Mouse (Mus musculus) lung, postnatal 0 days (tissue): ENCODE measurements at regions not wholly inside any gene's neighbourhood (a gene's known extent, or its start where the extent isn't known, plus 50 kb on each side); places are given as distances from the start of the nearest gene placed in this dataset.

ENCODE experiments used
- ATAC-seq: fragments of 200-750 bp; cut with Nextera tagmentation; 2 replicates; pipeline ENCODE4 v1.8.0; 2017; ENCODE audit warnings: moderate library complexity
- DNase-seq: peaks from one replicate; pipeline ENCODE4 v3.0.0-alpha.2; 2016; ENCODE audit warnings: low spot score
- H3K27ac ChIP-seq: fragments of 300-500 bp; sonication (generic); 2 replicates; pipeline ENCODE4 v1.5.1; 2014; ENCODE audit warnings: antibody characterized with exemption, mild to moderate bottlenecking, low read length, mixed read lengths
- H3K27me3 ChIP-seq: fragments of 300-500 bp; sonication (generic); replicated peaks from 2 replicates; pipeline ENCODE4 v1.6.1; 2014; ENCODE audit warnings: low read length, mixed read lengths; ENCODE audit not compliant: insufficient read depth
- H3K36me3 ChIP-seq: fragments of 300-500 bp; sonication (generic); 2 replicates; pipeline ENCODE4 v1.6.1; 2014; ENCODE audit warnings: low read length, mixed read lengths; ENCODE audit not compliant: insufficient read depth
- H3K4me1 ChIP-seq: fragments of 300-500 bp; sonication (generic); 2 replicates; pipeline ENCODE4 v1.6.1; 2014; ENCODE audit warnings: antibody characterized with exemption, low read depth, low read length, mixed read lengths; ENCODE audit not compliant: insufficient read depth
- H3K4me2 ChIP-seq: fragments of 300-500 bp; sonication (generic); replicated peaks from 2 replicates; pipeline ENCODE4 v1.6.1; 2014; ENCODE audit warnings: low read depth, mild to moderate bottlenecking, low read length, moderate library complexity, mixed read lengths
- H3K4me3 ChIP-seq: fragments of 300-500 bp; sonication (generic); 2 replicates; pipeline ENCODE4 v1.5.1; 2014; ENCODE audit warnings: low read depth, low read length
- H3K9ac ChIP-seq: fragments of 300-500 bp; sonication (generic); replicated peaks from 2 replicates; pipeline ENCODE4 v1.6.1; 2014; ENCODE audit warnings: low read depth, mild to moderate bottlenecking
- H3K9me3 ChIP-seq: fragments of 300-500 bp; sonication (generic); 2 replicates; pipeline ENCODE4 v1.6.1; 2016; ENCODE audit warnings: low read length, mixed read lengths
- CTCF ChIP-seq: IDR thresholded peaks from 2 replicates; pipeline ENCODE4 v1.5.1; 2016; ENCODE audit warnings: antibody characterized with exemption, mild to moderate bottlenecking
- EP300 ChIP-seq: IDR thresholded peaks from 2 replicates; pipeline ENCODE4 v1.6.1; 2016; ENCODE audit warnings: antibody characterized with exemption, mild to moderate bottlenecking, control low read depth
- whole genome bisulfite sequencing: fragments of 180-500 bp; shearing (Covaris S2); extraction: QIAGEN DNeasy Blood & Tissue Kit; methylation state at CpG from one replicate; pipeline ENCODE4 v1.1.7; 2014; 5-methylcytosine and 5-hydroxymethylcytosine counted together

DNA sequence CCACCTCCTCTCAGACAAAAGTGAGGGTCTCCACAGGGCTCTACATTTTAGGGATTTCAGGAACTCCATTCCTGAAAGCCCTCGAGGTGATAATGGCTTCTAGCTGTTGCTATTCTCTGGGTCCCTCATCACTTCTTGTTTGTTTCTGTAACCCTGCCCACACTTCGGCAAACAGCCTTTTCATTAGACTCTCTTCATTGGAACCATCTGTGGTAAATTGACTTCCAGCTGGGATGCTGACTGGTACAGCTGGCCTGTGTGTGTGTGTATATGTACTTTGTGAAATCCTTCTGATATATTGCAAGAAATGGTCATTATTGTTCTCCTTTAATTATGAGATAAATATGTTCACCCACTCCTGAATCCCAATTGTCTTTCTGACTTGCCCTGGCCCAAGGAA, 50.3 kb downstream of the Gm10192 start:
- TF ChIP-seq EP300 (no peak), CTCF (no peak)
- no peak overlapping the region for H3K9ac ChIP-seq
- 39% methylated on average over 2 of the region's 2 CpGs for WGBS
- no peak overlapping the region for H3K4me3 ChIP-seq
- H3K36me3 ChIP-seq = no peaks in the 10 kb centered on the region
- no peaks in the 10 kb centered on the region for H3K4me1 ChIP-seq
- no peaks in the 10 kb centered on the region for H3K9me3 ChIP-seq
- no peaks in the 10 kb centered on the region for H3K27me3 ChIP-seq
- DNase-seq = no peak
- no peak for ATAC-seq
- H3K27ac ChIP-seq = no peak overlapping the region
- no peak overlapping the region for H3K4me2 ChIP-seq

DNA sequence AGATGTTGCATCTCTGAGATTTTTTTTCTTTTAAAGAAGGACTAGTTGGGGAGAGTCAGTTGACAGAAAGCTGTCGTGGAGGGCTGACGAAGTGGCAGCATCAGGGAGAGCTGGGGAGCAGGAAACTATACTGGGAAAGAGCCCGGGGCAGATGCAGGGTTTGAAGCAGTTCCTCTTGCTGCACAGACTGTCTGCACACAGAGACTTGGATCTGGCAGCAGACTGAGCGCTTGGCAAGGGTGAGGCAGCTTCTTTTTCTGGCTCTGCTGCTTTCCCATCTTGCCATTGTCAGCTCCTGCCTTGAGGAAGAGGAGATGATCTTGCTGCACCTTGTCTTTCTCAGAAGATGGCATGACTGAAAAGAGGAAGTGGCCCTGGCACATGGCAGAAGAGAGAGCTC, 55.2 kb downstream of the Gm10192 start:
- Histone ChIP-seq H3K4me3 (no peak overlapping the region), H3K4me2 (no peak overlapping the region), H3K27ac (no peak overlapping the region), H3K27me3 (no peaks in the 10 kb centered on the region), H3K36me3 (no peaks in the 10 kb centered on the region), H3K9ac (no peak overlapping the region), H3K9me3 (no peaks in the 10 kb centered on the region), H3K4me1 (no peaks in the 10 kb centered on the region)
- DNase-seq (no peak), ATAC-seq (no peak)
- TF ChIP-seq EP300 (no peak), CTCF (no peak)
- WGBS = 46% methylated on average over 4 of the region's 4 CpGs

DNA sequence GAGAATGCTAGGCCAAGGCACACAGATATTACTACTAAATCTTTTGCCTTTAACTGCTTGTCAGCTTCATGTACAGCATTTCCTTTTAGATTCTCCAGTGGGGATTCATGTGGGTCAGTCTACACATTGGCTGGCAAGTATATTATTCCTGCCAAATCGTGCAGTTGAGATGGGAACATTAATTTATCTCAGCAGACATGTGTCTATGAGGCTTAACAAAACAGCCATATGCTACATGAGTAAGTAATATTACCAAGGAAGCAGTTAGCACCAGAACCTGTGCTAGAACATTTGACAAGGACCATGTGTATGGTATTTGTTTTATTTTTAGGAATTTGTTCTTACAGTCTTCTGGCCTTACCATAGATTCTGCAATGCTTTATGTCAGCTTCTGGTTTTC, 59.1 kb downstream of the Gm10192 start:
- ATAC-seq (no peak), DNase-seq (no peak)
- Histone ChIP-seq H3K36me3 (no peaks in the 10 kb centered on the region), H3K9me3 (no peaks in the 10 kb centered on the region), H3K27ac (no peak overlapping the region), H3K4me3 (no peak overlapping the region), H3K4me1 (no peaks in the 10 kb centered on the region), H3K4me2 (no peak overlapping the region), H3K27me3 (no peaks in the 10 kb centered on the region), H3K9ac (no peak overlapping the region)
- 30% methylated on average over 1 of the region's 1 CpGs for WGBS
- no peak for TF ChIP-seq CTCF
- no peak for TF ChIP-seq EP300

DNA sequence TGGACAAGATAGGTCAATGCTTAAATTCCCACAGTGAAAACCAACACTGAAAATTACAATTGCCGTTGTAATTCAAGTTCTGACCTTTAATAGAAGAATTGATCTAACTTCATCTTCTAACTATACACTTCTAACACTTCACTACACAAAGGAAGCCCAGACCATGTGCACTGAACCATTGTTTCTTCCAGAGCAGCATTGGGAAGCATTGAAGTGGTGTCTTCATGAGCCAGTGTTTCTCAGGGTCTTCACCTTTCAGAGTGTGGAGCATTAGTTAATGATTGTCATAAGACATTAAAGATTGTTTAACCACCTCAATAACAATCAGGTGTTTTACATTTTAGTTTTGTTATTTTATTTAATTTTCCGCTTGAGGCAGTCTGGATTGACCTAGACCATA, 61.0 kb downstream of the Gm10192 start:
- Histone ChIP-seq H3K4me2 (no peak overlapping the region), H3K4me3 (no peak overlapping the region), H3K4me1 (no peaks in the 10 kb centered on the region), H3K27ac (no peak overlapping the region), H3K27me3 (no peaks in the 10 kb centered on the region), H3K9me3 (no peaks in the 10 kb centered on the region), H3K9ac (no peak overlapping the region), H3K36me3 (no peaks in the 10 kb centered on the region)
- ATAC-seq = no peak
- no peak for DNase-seq
- TF ChIP-seq CTCF (no peak), EP300 (no peak)
- 88% methylated on average over 2 of the region's 2 CpGs for WGBS

DNA sequence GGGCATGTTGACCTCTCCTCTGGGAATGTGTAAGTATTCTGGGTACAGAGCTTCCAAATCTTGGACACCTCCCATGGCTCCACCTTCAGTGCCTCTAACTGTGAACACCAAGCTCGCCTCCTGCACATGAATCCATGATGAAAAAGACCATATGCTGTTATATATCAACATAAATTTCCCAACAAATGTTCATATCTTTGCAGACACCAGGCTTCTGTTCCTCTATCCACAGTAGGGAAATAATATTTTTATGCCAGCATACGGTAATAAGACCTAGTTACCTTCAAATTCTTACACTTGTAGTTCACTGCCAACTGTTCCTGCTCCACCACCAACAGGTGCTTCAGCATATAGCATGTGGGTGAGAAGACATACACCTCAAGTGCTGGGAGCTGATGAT, 63.5 kb downstream of the Gm10192 start:
- WGBS = 87% methylated on average over 2 of the region's 2 CpGs

DNA sequence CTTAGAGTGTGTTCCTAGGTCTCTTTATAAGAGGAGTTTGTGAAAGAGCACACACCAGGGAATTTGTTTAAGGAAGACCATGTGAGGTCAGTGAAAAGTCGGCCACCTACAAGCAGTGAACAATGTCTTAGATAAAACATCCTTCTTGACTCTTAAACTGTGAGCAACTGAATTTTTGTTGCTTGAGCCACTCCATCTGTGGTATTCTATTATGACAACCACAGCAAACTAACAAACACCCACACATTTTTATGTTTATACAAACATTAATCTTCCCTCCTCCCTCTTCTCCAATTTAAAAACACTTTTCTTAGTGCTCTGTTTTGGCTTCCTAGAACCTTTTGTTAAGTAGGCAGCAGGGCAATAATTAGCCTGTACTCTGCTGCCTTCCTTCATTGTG, 66.0 kb downstream of the Gm10192 start:
- DNase-seq (peak; percentile 32), ATAC-seq (no peak)
- H3K4me3 ChIP-seq = no peak overlapping the region
- H3K27ac ChIP-seq = no peak overlapping the region
- H3K4me1 ChIP-seq = no peaks in the 10 kb centered on the region
- no peaks in the 10 kb centered on the region for H3K36me3 ChIP-seq
- no peak overlapping the region for H3K9ac ChIP-seq
- no peak for TF ChIP-seq CTCF
- no peak for TF ChIP-seq EP300
- no peaks in the 10 kb centered on the region for H3K27me3 ChIP-seq
- no peaks in the 10 kb centered on the region for H3K9me3 ChIP-seq
- no peak overlapping the region for H3K4me2 ChIP-seq
- WGBS = 25% methylated on average over 1 of the region's 1 CpGs

More for the DNA sequence above, 63.5 kb downstream of the Gm10192 start:
- no peaks in the 10 kb centered on the region for H3K9me3 ChIP-seq
- no peaks in the 10 kb centered on the region for H3K4me1 ChIP-seq
- no peak for TF ChIP-seq EP300
- no peak for TF ChIP-seq CTCF
- H3K27me3 ChIP-seq = no peaks in the 10 kb centered on the region
- DNase-seq (no peak), ATAC-seq (no peak)
- no peak overlapping the region for H3K4me2 ChIP-seq
- no peak overlapping the region for H3K9ac ChIP-seq
- H3K4me3 ChIP-seq = no peak overlapping the region
- no peaks in the 10 kb centered on the region for H3K36me3 ChIP-seq
- no peak overlapping the region for H3K27ac ChIP-seq

DNA sequence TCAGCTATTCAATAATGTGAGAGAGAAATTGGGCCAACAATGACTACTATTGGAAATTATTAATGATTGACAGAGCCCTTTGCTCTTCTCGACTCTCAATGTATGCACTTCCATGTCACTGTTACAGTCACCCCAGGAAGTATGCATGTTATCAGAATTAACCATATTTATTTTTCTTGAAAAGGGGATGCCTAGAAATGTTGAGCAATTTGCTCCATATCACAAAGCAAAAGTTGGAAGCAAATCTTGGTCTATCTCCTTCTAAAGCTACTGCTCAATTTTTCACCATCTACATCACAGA, 80.3 kb downstream of the Gm10192 start:
- no peak overlapping the region for H3K27ac ChIP-seq
- no peak overlapping the region for H3K4me3 ChIP-seq
- TF ChIP-seq EP300 (no peak), CTCF (no peak)
- no peaks in the 10 kb centered on the region for H3K9me3 ChIP-seq
- no peaks in the 10 kb centered on the region for H3K4me1 ChIP-seq
- H3K27me3 ChIP-seq = no peaks in the 10 kb centered on the region
- H3K4me2 ChIP-seq = no peak overlapping the region
- DNase-seq (no peak), ATAC-seq (no peak)
- H3K36me3 ChIP-seq = no peaks in the 10 kb centered on the region
- 39% methylated on average over 1 of the region's 1 CpGs for WGBS
- H3K9ac ChIP-seq = no peak overlapping the region
